Mouse (Mus musculus): ENCODE results near the gene Sall4. TPM values are rescaled to one million over a fixed set of nuclear protein-coding genes. Genes with fewer than 3 reads are reported as not detected.
A peak's percentile ranks its signal among the peaks of the same experiment; 100 is the strongest.

Gene Sall4
- polyA plus RNA-seq, 1 experiment from 2014 or later, result 0.71 TPM

- peak overlapping the region; percentile 61 for H3K4me2 ChIP-seq (ENCODE audit: low read length)
- peak overlapping the region; percentile 87 for H3K4me3 ChIP-seq (ENCODE audit: low read depth, low read length)
- no peaks in the 10 kb centered on the region for H3K9me3 ChIP-seq (replicated peaks; ENCODE audit: control insufficient read depth, low read length)
- under 1% methylated on average over 73 of the region's 108 CpGs for WGBS
- peak overlapping the region; percentile 94 for H3K27ac ChIP-seq (ENCODE audit: low read depth, low read length)
- H3K36me3 ChIP-seq (ENCODE audit: control insufficient read depth, insufficient read depth, low read length), result no peaks in the 10 kb centered on the region
- ATAC-seq (peak; percentile 87), DNase-seq (ENCODE audit: low spot score) (peak; percentile 84)
- peak overlapping the region; percentile 97 for H3K9ac ChIP-seq (ENCODE audit: low read length)
- H3K4me1 ChIP-seq (ENCODE audit: control insufficient read depth, insufficient read depth, low read length), result 0 out of 2 replicates have a peak, but pooled peaks cover 3% of the 10 kb centered on the region
- no peaks in the 10 kb centered on the region for H3K27me3 ChIP-seq (replicated peaks; ENCODE audit: control insufficient read depth, insufficient read depth, low read length)
These were observed 26.3 kb downstream of the Sall4 start for GRCm38 (mm10) chr2:168741273-168742058.

- Histone ChIP-seq H3K9me3 (replicated peaks; ENCODE audit: control insufficient read depth, low read length) (no peaks in the 10 kb centered on the region), H3K4me2 (ENCODE audit: low read length) (peak overlapping the region; percentile 61), H3K4me1 (ENCODE audit: control insufficient read depth, insufficient read depth, low read length) (0 out of 2 replicates have a peak, but pooled peaks cover 3% of the 10 kb centered on the region), H3K9ac (ENCODE audit: low read length) (peak overlapping the region; percentile 97; the same call in 1 of the 2 replicates), H3K36me3 (ENCODE audit: control insufficient read depth, insufficient read depth, low read length) (no peaks in the 10 kb centered on the region), H3K4me3 (ENCODE audit: low read depth, low read length) (peak overlapping the region; percentile 87), H3K27ac (ENCODE audit: low read depth, low read length) (peak overlapping the region; percentile 94; the same call in 1 of the 2 replicates), H3K27me3 (replicated peaks; ENCODE audit: control insufficient read depth, insufficient read depth, low read length) (no peaks in the 10 kb centered on the region)
- no peak for ATAC-seq
- 82% methylated on average over 10 of the region's 10 CpGs for WGBS
- no peak for DNase-seq (ENCODE audit: low spot score)
These were observed 27.2 kb downstream of the Sall4 start for GRCm38 (mm10) chr2:168740496-168740895.

- 100% methylated on average over 1 of the region's 1 CpGs for WGBS
These were observed 28.9 kb downstream of the Sall4 start for GRCm38 (mm10) chr2:168738854-168739253.

GRCm38 (mm10) chr2:168737878-168738277 is 29.9 kb downstream of the Sall4 start:
- Histone ChIP-seq H3K9me3 (replicated peaks; ENCODE audit: control insufficient read depth, low read length) (no peaks in the 10 kb centered on the region), H3K9ac (ENCODE audit: low read length) (no peak overlapping the region), H3K4me2 (ENCODE audit: low read length) (no peak overlapping the region), H3K27me3 (replicated peaks; ENCODE audit: control insufficient read depth, insufficient read depth, low read length) (no peaks in the 10 kb centered on the region), H3K4me3 (ENCODE audit: low read depth, low read length) (no peak overlapping the region), H3K36me3 (ENCODE audit: control insufficient read depth, insufficient read depth, low read length) (no peaks in the 10 kb centered on the region), H3K27ac (ENCODE audit: low read depth, low read length) (no peak overlapping the region), H3K4me1 (ENCODE audit: control insufficient read depth, insufficient read depth, low read length) (0 out of 2 replicates have a peak, but pooled peaks cover 3% of the 10 kb centered on the region)
- DNase-seq (ENCODE audit: low spot score) (no peak), ATAC-seq (no peak)
- 93% methylated on average over 10 of the region's 10 CpGs for WGBS

More at GRCm38 (mm10) chr2:168738854-168739253, 28.9 kb downstream of the Sall4 start:
- Histone ChIP-seq H3K9ac (ENCODE audit: low read length) (no peak overlapping the region), H3K4me1 (ENCODE audit: control insufficient read depth, insufficient read depth, low read length) (0 out of 2 replicates have a peak, but pooled peaks cover 3% of the 10 kb centered on the region), H3K27ac (ENCODE audit: low read depth, low read length) (no peak overlapping the region), H3K4me3 (ENCODE audit: low read depth, low read length) (no peak overlapping the region), H3K9me3 (replicated peaks; ENCODE audit: control insufficient read depth, low read length) (no peaks in the 10 kb centered on the region), H3K4me2 (ENCODE audit: low read length) (no peak overlapping the region), H3K27me3 (replicated peaks; ENCODE audit: control insufficient read depth, insufficient read depth, low read length) (no peaks in the 10 kb centered on the region), H3K36me3 (ENCODE audit: control insufficient read depth, insufficient read depth, low read length) (no peaks in the 10 kb centered on the region)
- no peak for DNase-seq (ENCODE audit: low spot score)
- ATAC-seq, result no peak

- Histone ChIP-seq H3K36me3 (ENCODE audit: control insufficient read depth, insufficient read depth, low read length) (no peaks in the 10 kb centered on the region), H3K27me3 (replicated peaks; ENCODE audit: control insufficient read depth, insufficient read depth, low read length) (no peaks in the 10 kb centered on the region), H3K4me2 (ENCODE audit: low read length) (no peak overlapping the region), H3K4me3 (ENCODE audit: low read depth, low read length) (no peak overlapping the region), H3K27ac (ENCODE audit: low read depth, low read length) (no peak overlapping the region), H3K9me3 (replicated peaks; ENCODE audit: control insufficient read depth, low read length) (no peaks in the 10 kb centered on the region), H3K9ac (ENCODE audit: low read length) (no peak overlapping the region), H3K4me1 (ENCODE audit: control insufficient read depth, insufficient read depth, low read length) (0 out of 2 replicates have a peak, but pooled peaks cover 3% of the 10 kb centered on the region)
- WGBS, result 51% methylated on average over 11 of the region's 11 CpGs
- DNase-seq (ENCODE audit: low spot score) (no peak), ATAC-seq (no peak)
These were observed 33.7 kb downstream of the Sall4 start for GRCm38 (mm10) chr2:168734023-168734422.

- WGBS, result 67% methylated on average over 8 of the region's 8 CpGs
- Histone ChIP-seq H3K27me3 (replicated peaks; ENCODE audit: control insufficient read depth, insufficient read depth, low read length) (no peaks in the 10 kb centered on the region), H3K36me3 (ENCODE audit: control insufficient read depth, insufficient read depth, low read length) (no peaks in the 10 kb centered on the region), H3K9ac (ENCODE audit: low read length) (no peak overlapping the region), H3K4me3 (ENCODE audit: low read depth, low read length) (no peak overlapping the region), H3K9me3 (replicated peaks; ENCODE audit: control insufficient read depth, low read length) (no peaks in the 10 kb centered on the region), H3K4me2 (ENCODE audit: low read length) (no peak overlapping the region), H3K27ac (ENCODE audit: low read depth, low read length) (no peak overlapping the region), H3K4me1 (ENCODE audit: control insufficient read depth, insufficient read depth, low read length) (0 out of 2 replicates have a peak, but pooled peaks cover 3% of the 10 kb centered on the region)
- ATAC-seq (peak; percentile 27; the same call in 1 of the 2 replicates), DNase-seq (ENCODE audit: low spot score) (no peak)
These were observed 36.5 kb downstream of the Sall4 start for GRCm38 (mm10) chr2:168731258-168731657.

- Histone ChIP-seq H3K27me3 (replicated peaks; ENCODE audit: control insufficient read depth, insufficient read depth, low read length) (no peaks in the 10 kb centered on the region), H3K4me3 (ENCODE audit: low read depth, low read length) (no peak overlapping the region), H3K27ac (ENCODE audit: low read depth, low read length) (no peak overlapping the region), H3K4me1 (ENCODE audit: control insufficient read depth, insufficient read depth, low read length) (peaks cover 7% of the 10 kb centered on the region; the same call in 1 of the 2 replicates), H3K9ac (ENCODE audit: low read length) (no peak overlapping the region), H3K9me3 (replicated peaks; ENCODE audit: control insufficient read depth, low read length) (no peaks in the 10 kb centered on the region), H3K36me3 (ENCODE audit: control insufficient read depth, insufficient read depth, low read length) (no peaks in the 10 kb centered on the region), H3K4me2 (ENCODE audit: low read length) (no peak overlapping the region)
- DNase-seq (ENCODE audit: low spot score) (no peak), ATAC-seq (no peak)
- WGBS, result 83% methylated on average over 12 of the region's 12 CpGs
These were observed 38.0 kb downstream of the Sall4 start for GRCm38 (mm10) chr2:168729736-168730135.

- Histone ChIP-seq H3K4me3 (ENCODE audit: low read depth, low read length) (no peak overlapping the region), H3K27ac (ENCODE audit: low read depth, low read length) (no peak overlapping the region), H3K9ac (ENCODE audit: low read length) (no peak overlapping the region), H3K36me3 (ENCODE audit: control insufficient read depth, insufficient read depth, low read length) (no peaks in the 10 kb centered on the region), H3K27me3 (replicated peaks; ENCODE audit: control insufficient read depth, insufficient read depth, low read length) (no peaks in the 10 kb centered on the region), H3K9me3 (replicated peaks; ENCODE audit: control insufficient read depth, low read length) (no peaks in the 10 kb centered on the region), H3K4me1 (ENCODE audit: control insufficient read depth, insufficient read depth, low read length) (peaks cover 7% of the 10 kb centered on the region; the same call in 1 of the 2 replicates), H3K4me2 (ENCODE audit: low read length) (no peak overlapping the region)
- ATAC-seq (no peak), DNase-seq (ENCODE audit: low spot score) (no peak)
- WGBS, result 88% methylated on average over 12 of the region's 12 CpGs
These were observed 39.7 kb downstream of the Sall4 start for GRCm38 (mm10) chr2:168728045-168728444.

- 58% methylated on average over 6 of the region's 6 CpGs for WGBS
- DNase-seq (ENCODE audit: low spot score) (peak; percentile 74), ATAC-seq (peak; percentile 88)
- H3K4me1 ChIP-seq (ENCODE audit: control insufficient read depth, insufficient read depth, low read length), result peaks cover 7% of the 10 kb centered on the region; the same call in 1 of the 2 replicates
- no peaks in the 10 kb centered on the region for H3K9me3 ChIP-seq (replicated peaks; ENCODE audit: control insufficient read depth, low read length)
- H3K27ac ChIP-seq (ENCODE audit: low read depth, low read length), result peak overlapping the region; percentile 33; the same call in 1 of the 2 replicates
- H3K9ac ChIP-seq (ENCODE audit: low read length), result no peak overlapping the region
- no peaks in the 10 kb centered on the region for H3K27me3 ChIP-seq (replicated peaks; ENCODE audit: control insufficient read depth, insufficient read depth, low read length)
- no peak overlapping the region for H3K4me3 ChIP-seq (ENCODE audit: low read depth, low read length)
- no peaks in the 10 kb centered on the region for H3K36me3 ChIP-seq (ENCODE audit: control insufficient read depth, insufficient read depth, low read length)
- H3K4me2 ChIP-seq (ENCODE audit: low read length), result no peak overlapping the region
These were observed 41.7 kb downstream of the Sall4 start for GRCm38 (mm10) chr2:168726007-168726406.

Data from forebrain, embryonic 14.5 days (tissue).